Mouse (Mus musculus): ENCODE measurements around the gene Cldn20. TPM values are rescaled to one million over a fixed set of nuclear protein-coding genes. Genes with fewer than 3 reads are reported as not detected.

Gene Cldn20
- total and polyA plus RNA-seq, 3 experiments: 0.31 to 0.52 TPM; not detected in 1

GRCm38 (mm10) chr17:3560534-3560933, 28.2 kb downstream of the Cldn20 start (continued):
- TF ChIP-seq MAFK (IDR thresholded peaks at IDR 0.05; ENCODE audit: borderline replicate concordance, low read depth, low read length) (no peak), RAD21 (IDR thresholded peaks at IDR 0.05; ENCODE audit: low read depth, low read length) (peak; percentile 4; the same call in 1 of the 2 replicates), TAL1 (IDR thresholded peaks at IDR 0.05; ENCODE audit: low read length) (no peak), MXI1 (IDR thresholded peaks at IDR 0.05; ENCODE audit: low read depth, low read length) (no peak)

- Histone ChIP-seq H3K9ac (ENCODE audit: control insufficient read depth, low read depth, low read length, poor library complexity, severe bottlenecking) (no peak overlapping the region), H3K9me3 (replicated peaks; ENCODE audit: insufficient read depth, low read length) (no peaks in the 10 kb centered on the region), H3K79me2 (ENCODE audit: control insufficient read depth, insufficient read depth, low read length, poor library complexity) (peaks cover 2% of the 10 kb centered on the region; the same call in 1 of the 2 replicates), H3K36me3 (ENCODE audit: control insufficient read depth in 1 of 2, insufficient read depth in 2 of 2, low read length in 2 of 2) (peaks cover 0 to 6% of the 10 kb centered on the region in 2 experiments; a peak in 2 of 4 replicates), H3K27me3 (ENCODE audit: control insufficient read depth in 1 of 2, insufficient read depth in 2 of 2, low read length in 2 of 2) (peaks cover 0 to 3% of the 10 kb centered on the region in 2 experiments; a peak in 1 of 4 replicates), H3K4me3 (ENCODE audit: control insufficient read depth in 1 of 2, insufficient read depth in 1 of 2, low read depth in 2 of 2, low read length in 2 of 2) (no peak overlapping the region), H3K4me1 (ENCODE audit: control insufficient read depth in 1 of 2, insufficient read depth in 2 of 2, low read length in 2 of 2) (peaks cover 2 to 5% of the 10 kb centered on the region in 2 experiments; a peak in 3 of 4 replicates), H3K27ac (ENCODE audit: control insufficient read depth, low read depth, low read length) (no peak overlapping the region)
- DNase-seq (ENCODE audit: low read depth, low spot score): no peak
- TF ChIP-seq BHLHE40 (IDR thresholded peaks at IDR 0.05; ENCODE audit: borderline replicate concordance, low read depth, low read length): no peak
- no peak for TF ChIP-seq CHD2 (IDR thresholded peaks at IDR 0.05; ENCODE audit: low read length)
- peak; percentile 9 to 22 (median 15); a peak in 2 of 6 replicates for TF ChIP-seq CTCF (IDR thresholded peaks at IDR 0.05 in 2 of 3, conservative IDR thresholded peaks at IDR 0.05 in 1 of 3; ENCODE audit: control insufficient read depth in 1 of 3, insufficient read depth in 1 of 3, low read depth in 2 of 3, low read length in 3 of 3, poor library complexity in 1 of 3, severe bottlenecking in 1 of 3)
- no peak for TF ChIP-seq RAD21 (IDR thresholded peaks at IDR 0.05; ENCODE audit: low read depth, low read length)
- no peak for TF ChIP-seq GABPA (IDR thresholded peaks at IDR 0.05; ENCODE audit: low read depth, low read length)
- TF ChIP-seq ZC3H11A (IDR thresholded peaks at IDR 0.05; ENCODE audit: low read depth, low read length): no peak
- no peak for TF ChIP-seq SIN3A (IDR thresholded peaks at IDR 0.05; ENCODE audit: low read length)
- TF ChIP-seq MAZ (IDR thresholded peaks at IDR 0.05; ENCODE audit: low read depth, low read length): no peak
- TF ChIP-seq ZMIZ1 (IDR thresholded peaks at IDR 0.05; ENCODE audit: low read depth, low read length): no peak
Measured at GRCm38 (mm10) chr17:3562405-3562804, 30.1 kb downstream of the Cldn20 start.

- H3K27me3 ChIP-seq (ENCODE audit: control insufficient read depth in 1 of 2, insufficient read depth in 2 of 2, low read length in 2 of 2): peaks cover 2 to 5% of the 10 kb centered on the region in 2 experiments; a peak in 2 of 4 replicates
- no peak overlapping the region for H3K4me3 ChIP-seq (ENCODE audit: control insufficient read depth in 1 of 2, insufficient read depth in 1 of 2, low read depth in 2 of 2, low read length in 2 of 2)
- DNase-seq (ENCODE audit: low read depth, low spot score): peak; percentile 66
Measured at GRCm38 (mm10) chr17:3570876-3571275, 38.5 kb downstream of the Cldn20 start.

More at GRCm38 (mm10) chr17:3570876-3571275, 38.5 kb downstream of the Cldn20 start:
- H3K4me1 ChIP-seq (ENCODE audit: control insufficient read depth in 1 of 2, insufficient read depth in 2 of 2, low read length in 2 of 2): no peaks in the 10 kb centered on the region
- H3K9me3 ChIP-seq (replicated peaks; ENCODE audit: insufficient read depth, low read length): no peaks in the 10 kb centered on the region
- TF ChIP-seq CTCF (IDR thresholded peaks at IDR 0.05 in 2 of 3, conservative IDR thresholded peaks at IDR 0.05 in 1 of 3; ENCODE audit: control insufficient read depth in 1 of 3, insufficient read depth in 1 of 3, low read depth in 2 of 3, low read length in 3 of 3, poor library complexity in 1 of 3, severe bottlenecking in 1 of 3) (peak; percentile 75 to 86 (median 78)), ELF1 (IDR thresholded peaks at IDR 0.05; ENCODE audit: low read depth, low read length) (no peak), GATA1 (IDR thresholded peaks at IDR 0.05; ENCODE audit: low read depth, low read length) (no peak), GABPA (IDR thresholded peaks at IDR 0.05; ENCODE audit: low read depth, low read length) (no peak), SMC3 (IDR thresholded peaks at IDR 0.05; ENCODE audit: low read depth, low read length) (peak; percentile 67), ZC3H11A (IDR thresholded peaks at IDR 0.05; ENCODE audit: low read depth, low read length) (peak; percentile 60), UBTF (IDR thresholded peaks at IDR 0.05; ENCODE audit: borderline replicate concordance, insufficient read depth, low read depth, low read length) (no peak), HCFC1 (IDR thresholded peaks at IDR 0.05; ENCODE audit: low read depth, low read length) (no peak), MXI1 (IDR thresholded peaks at IDR 0.05; ENCODE audit: low read depth, low read length) (no peak), JUND (IDR thresholded peaks at IDR 0.05; ENCODE audit: low read depth, low read length) (no peak), TCF12 (IDR thresholded peaks at IDR 0.05; ENCODE audit: low read depth, low read length) (no peak), NRF1 (IDR thresholded peaks at IDR 0.05; ENCODE audit: insufficient read depth, low read depth, low read length, poor library complexity, severe bottlenecking) (no peak), ZNF384 (IDR thresholded peaks at IDR 0.05; ENCODE audit: low read depth, low read length) (peak; percentile 53; the same call in 1 of the 2 replicates), MAZ (IDR thresholded peaks at IDR 0.05; ENCODE audit: low read depth, low read length) (no peak), POLR2AphosphoS5 (IDR thresholded peaks at IDR 0.05; ENCODE audit: borderline replicate concordance, low read depth, low read length) (no peak), ZKSCAN1 (IDR thresholded peaks at IDR 0.05; ENCODE audit: low read depth, low read length) (no peak), USF1 (IDR thresholded peaks at IDR 0.05; ENCODE audit: low read depth, low read length) (no peak), RAD21 (IDR thresholded peaks at IDR 0.05; ENCODE audit: low read depth, low read length) (peak; percentile 92)
- H3K36me3 ChIP-seq (ENCODE audit: control insufficient read depth in 1 of 2, insufficient read depth in 2 of 2, low read length in 2 of 2): no peaks in the 10 kb centered on the region
- no peak overlapping the region for H3K27ac ChIP-seq (ENCODE audit: control insufficient read depth, low read depth, low read length)
- H3K79me2 ChIP-seq (ENCODE audit: control insufficient read depth, insufficient read depth, low read length, poor library complexity): no peaks in the 10 kb centered on the region
- no peak overlapping the region for H3K9ac ChIP-seq (ENCODE audit: control insufficient read depth, low read depth, low read length, poor library complexity, severe bottlenecking)
